Mouse (Mus musculus) thymus, postnatal 10 days (tissue): ENCODE measurements at regions not wholly inside any gene's neighbourhood (a gene's known extent, or its start where the extent isn't known, plus 50 kb on each side); places are given as distances from the start of the nearest gene placed in this dataset.
A peak's percentile ranks its signal among the peaks of the same experiment; 100 is the strongest.

Source experiments
- DNase-seq, 2 experiments: peaks; one replicate each; pipeline ENCODE4 v3.0.0; 2021; ENCODE audit warnings: low spot score in 2 of 2

DNA sequence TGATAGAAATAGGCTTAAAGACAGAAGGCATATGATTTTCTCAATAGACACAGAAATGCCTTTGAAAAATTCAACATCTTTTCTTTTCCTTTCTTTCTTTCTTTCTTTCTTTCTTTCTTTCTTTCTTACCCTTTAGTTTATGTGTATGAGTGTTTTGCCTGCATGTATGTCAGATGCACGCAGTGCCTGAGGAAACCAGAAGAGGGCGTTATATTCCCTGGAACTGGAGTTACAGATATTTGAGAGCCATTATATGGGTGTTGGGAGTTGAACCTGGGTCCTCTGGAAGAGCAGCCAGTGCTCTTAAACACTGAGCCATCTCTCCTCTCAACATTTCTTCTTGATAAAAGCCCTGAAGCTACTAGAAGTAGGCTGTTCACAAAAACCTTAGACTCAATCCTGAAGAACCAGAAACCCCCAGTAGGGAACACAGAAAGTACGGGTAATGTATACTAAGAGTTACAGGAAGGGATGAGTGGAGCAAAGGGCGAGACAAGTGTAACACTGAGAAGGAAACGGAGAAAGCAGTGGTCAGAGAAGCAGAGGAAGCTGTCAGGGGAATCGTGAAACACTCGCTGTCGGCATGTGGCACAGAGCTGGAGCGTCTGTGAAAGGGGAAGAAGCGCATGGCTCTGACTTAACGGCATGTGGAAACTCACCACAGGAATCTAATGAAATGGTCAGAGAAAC, 2253.4 kb downstream of the 4930444P10Rik start:
- DNase-seq, result no peak

DNA sequence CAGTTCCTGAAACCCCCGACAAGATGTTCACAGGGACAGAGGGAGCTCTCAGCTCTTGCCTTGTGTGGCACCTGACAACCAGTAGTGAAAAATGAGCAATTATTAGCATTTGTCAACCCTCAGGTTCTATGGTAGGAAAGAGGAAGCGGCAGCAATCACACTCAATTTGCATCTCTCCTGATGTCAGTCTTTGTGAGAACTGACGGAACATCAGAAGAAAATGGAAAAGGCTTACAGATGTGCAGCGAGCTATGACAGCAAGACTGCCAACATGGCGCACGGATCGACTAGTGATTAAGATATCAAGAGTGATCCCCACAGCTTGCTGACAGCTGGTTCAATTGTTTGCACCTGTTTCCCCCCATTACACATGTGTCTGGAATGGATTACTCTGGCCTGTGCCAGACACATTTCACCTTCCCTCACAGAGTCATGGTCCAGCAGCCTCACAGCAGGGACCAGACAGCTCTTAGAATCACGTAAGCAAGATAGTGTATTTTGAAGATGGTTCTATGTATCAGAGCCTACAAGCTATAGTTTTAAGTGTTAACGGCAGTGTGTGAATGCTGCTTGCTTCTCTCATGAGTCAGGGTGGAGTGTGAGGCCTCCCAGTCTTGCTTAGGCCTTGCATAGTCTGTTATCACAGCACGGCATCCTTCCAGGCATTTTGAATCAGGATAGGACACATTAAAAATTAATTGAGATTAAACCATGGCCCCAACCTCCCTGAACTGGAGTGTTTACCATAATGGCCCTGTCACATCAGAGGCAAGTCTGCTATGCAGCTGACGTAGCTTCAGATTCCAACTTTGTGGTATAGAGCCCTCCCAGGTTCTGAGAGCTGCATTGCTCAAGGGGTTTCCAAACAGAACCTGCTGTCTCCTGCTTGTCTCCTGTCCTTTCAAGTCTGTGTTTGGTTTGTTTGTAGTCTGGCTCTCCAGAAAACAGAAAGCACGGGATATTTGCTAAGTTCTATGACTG, 2258.0 kb downstream of the 4930444P10Rik start:
- no peak for DNase-seq

DNA sequence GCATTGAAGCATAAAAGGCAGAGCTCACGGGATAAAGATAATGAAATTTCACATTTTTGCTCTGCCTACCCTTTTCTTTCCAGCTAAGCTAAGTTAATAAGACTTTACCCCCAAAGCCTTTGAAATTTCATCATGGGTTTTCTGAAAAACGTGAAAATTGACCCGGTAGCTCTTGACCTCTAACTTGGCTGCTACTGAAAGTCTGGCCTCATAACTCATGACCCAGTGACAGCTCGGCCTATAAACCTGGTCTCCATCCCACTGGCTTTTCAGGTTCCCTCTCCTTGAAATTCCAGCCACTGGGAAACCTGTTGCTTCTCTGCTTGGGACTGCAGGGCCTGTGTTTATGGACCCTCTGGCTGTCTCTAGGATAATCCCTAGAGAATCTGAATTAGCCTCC, 2285.3 kb downstream of the 4930444P10Rik start:
- no peak for DNase-seq

DNA sequence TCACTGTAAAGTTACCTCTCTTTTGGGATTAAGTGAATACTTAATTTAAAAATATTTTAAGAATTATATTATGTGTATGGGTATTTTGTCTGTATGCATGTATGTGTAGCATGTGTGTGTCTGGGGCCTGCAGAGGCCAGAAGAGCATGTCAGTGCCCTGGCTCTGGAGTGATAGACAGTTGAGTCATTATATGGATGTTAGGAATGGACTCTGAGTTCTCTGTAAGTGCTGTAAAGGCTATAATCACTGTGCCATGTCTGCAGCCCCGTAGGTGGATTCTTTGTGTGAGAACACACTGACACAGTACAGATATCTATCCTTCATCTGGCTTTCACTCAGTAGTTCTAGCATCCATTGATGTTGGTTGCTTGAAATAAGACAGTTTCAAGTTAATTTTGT, 2292.7 kb downstream of the 4930444P10Rik start:
- no peak for DNase-seq

DNA sequence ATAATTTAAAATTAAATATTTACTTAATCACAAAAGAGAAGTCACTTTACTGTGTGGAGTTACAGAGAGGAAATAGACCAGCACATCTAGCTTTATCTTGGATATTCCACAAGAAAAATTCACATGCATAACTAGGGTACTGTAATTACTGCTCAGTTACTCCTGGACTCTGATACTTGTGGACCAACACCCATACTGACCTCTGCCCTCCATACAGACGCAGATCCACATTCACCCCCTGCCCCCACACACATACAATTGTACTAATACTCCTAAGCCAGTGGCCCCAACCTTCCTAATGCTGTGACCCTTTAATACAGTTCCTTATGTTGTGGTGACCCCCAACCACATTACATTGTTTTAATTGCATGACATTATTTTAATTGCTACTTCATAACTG, 2294.3 kb downstream of the 4930444P10Rik start:
- DNase-seq, result no peak

DNA sequence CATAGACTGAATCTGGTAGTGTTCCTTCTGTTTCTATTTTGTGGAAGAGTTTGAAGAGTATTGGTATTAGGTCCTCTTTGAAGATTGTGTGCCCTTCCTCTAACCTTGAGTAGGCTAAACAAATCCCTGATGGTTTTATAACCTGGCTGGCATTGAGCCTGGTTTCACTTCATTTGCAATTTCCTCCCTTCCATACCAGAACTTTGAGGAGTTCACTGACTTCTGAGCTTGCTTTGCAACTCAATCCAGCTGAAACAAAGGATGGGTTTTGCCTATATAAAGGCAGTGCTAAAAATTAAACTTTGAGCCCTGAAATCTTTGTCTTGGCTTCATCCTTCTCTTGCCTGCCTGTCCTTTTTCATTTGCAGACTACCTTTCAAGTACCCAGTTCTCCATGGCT, 2297.9 kb downstream of the 4930444P10Rik start:
- DNase-seq, result no peak

DNA sequence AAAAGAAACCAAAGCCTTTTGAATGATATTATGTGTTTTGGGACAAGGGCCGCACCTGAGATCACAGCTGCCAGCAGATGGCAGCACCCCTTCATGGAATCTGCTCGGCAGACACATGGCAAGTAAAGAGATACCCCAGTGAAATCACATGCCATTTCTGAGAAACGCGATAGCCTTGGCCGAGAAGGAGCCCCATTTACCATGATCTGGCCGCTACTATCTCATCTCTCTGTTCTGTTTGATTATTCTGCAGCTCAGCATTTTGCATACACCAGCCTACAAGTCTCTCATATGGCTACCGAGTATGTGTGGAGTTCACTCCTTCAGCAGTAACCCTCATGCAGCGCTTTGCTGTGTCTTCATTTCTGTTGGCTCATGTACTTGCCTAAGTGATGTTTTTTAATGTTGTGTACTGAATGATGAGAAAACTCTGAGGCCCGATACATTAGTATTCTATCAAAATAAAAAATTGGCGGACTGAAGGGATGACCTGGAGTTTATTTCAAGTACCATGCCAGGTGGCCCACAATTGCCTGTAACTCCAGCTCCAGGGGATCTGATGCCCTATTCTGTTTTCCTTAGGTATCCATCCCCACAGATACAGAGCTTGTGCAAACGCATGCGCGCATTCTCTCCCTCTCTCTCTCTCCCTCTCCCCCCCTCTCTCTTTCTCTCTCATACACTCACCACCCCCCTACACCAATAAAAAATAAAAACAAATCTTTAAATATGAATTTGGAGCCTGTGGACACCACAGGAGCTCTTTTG, 2303.6 kb downstream of the 4930444P10Rik start:
- DNase-seq, result peak in 1 of 2 experiments; percentile 58

DNA sequence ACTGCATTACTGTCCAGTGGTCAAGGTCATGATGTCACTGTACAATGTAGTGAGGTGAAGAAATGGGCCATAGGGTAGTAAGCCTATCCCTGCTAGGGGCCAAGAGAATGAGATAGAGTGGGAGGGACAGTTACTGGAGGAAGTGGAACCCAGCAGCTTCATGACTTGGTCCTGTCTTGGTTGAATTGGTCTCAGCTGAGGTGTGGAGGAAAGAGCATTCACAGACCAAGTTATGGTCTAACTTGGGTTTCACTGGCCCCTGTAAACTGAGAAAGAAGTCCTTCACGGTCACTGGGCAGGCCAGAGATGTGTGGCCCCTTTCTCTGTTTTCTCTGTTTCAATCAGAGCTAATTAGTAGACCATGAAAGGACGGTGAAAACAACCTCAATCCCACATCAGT, 2306.1 kb downstream of the 4930444P10Rik start:
- DNase-seq, result no peak

DNA sequence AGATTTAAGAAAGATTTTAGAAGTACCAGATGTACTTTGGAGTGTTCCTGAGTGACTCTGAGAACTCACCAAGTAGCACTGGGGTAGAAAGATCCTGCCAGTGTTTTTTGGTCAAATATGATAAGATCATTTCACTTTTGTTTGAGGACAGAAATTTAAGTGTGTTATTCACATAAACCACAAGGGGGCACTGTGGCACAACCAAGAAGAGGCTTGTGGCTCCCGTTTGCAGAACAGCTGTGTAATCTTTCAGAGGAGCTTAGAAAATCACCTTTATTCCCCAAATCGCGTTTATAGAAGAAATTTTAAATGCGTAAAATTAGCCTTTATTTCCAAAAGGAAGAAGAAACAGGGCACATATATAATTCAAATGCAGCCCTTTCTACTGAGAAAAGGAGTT, 2308.7 kb downstream of the 4930444P10Rik start:
- peak in 1 of 2 experiments; percentile 54 for DNase-seq

DNA sequence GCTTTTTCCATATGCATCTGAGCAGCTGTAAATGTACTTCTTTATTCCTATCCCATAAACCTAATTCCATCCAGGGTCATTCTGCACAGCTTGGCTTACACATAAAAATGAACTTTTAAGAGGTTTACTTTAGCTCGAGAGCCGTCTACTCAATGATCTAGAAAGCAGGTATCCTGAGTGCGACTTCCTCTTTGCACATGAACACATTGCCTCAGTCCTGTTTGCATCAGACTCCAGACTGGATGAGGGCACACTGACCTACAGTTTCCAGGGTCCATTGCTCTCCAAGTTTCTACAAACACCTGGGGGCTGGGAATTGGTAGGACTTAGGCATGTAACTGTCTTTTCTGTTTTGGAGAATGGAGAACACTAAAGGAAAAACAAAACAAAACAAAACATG, 2310.5 kb downstream of the 4930444P10Rik start:
- no peak for DNase-seq

DNA sequence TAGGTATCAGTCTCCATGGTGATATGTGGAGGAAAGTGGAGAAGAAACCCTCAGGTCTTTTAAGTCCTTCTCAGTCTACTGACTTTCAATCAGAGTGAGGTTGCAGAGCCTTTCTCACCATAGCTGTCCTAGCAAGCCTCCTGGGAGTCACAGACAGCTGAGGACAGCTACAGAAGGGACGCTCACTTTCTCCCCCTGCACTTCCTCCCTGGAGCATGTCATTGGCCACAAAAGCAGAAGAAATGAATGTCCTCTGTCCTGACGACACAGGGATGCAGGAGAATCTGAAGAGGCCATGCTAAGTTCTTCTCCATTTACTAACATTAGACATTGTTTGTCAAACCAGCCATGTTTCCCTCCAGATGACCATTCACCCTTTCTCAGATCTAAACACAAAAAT, 2321.0 kb downstream of the 4930444P10Rik start:
- DNase-seq, result no peak

DNA sequence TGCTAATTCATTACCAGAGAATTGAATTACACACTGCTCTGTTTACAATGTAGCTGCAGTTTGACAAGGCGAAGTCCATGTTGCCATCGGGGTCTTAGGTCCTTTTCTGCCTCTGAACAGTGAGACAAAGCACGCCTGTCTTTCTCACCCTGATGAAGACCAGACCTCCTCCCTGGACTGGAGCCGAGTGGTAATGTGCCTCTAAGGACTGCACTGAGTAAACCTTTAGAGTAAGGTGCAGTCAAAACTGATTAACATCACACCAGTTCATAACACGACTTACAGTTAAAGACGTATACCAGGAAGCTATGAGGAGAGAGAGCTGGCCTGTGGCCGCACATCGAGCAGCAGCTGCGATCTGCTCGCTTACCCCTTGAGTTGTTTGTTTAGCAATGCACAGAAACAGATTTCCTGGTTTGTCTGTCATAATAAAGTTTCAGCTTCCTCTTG, 2322.1 kb downstream of the 4930444P10Rik start:
- no peak for DNase-seq

DNA sequence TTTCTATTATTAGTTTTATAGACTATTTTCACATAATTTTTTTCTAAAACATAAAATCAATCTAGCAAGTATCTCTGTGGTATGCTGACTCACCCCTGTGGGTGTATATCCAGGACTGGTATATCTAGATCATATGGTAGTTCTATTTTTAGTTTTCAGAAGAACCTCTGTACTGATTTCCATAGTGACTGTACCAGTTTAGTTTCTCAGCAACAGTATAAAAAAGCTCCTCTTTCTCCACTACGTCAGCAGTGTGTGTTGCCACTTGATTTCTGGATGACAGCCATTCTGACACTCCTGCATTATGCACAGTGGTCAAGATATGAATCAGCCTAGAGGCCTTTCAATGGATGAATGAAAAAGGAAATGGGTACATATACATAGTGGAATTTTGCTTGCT, 2338.6 kb downstream of the A830018L16Rik start:
- DNase-seq, result no peak

DNA sequence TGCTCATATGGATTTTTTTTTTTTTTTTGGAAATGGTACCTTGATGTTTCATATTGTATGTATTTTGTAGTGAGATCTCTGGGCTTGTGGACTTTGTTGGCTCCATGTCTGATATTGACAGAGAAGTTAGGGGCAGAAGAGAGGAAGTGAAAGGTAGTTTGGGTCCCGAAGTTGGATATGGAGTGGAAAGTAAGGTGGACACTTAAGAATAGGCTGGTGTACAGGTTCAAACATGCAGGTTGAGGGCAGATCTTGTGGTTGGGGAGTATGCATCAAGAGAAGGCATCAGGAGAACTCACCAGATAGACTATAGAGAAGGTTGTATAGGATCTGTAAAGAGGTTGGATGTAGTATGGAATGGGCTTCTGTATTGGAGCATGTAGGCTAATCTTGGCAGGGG, 2337.5 kb downstream of the A830018L16Rik start:
- no peak for DNase-seq
